ENCODE assay signal across 8 mouse cellular contexts in genomic region chr7:25627431-25628322, GRCm38 (mm10). TPM values are rescaled to one million over a fixed set of nuclear protein-coding genes. Genes with fewer than 3 reads are reported as not detected.
DNase-seq lines count a peak whose midpoint lies in the region; ATAC-seq and TF ChIP-seq lines count a peak whose summit lies in the region.

No protein-coding gene starts in this region.

- DNase-seq in cerebellum, adult 8-10 months, result peak; percentile 27
- DNase-seq in cerebellum, postnatal 4 days (ENCODE audit: low spot score in 2 of 2), result no peak
- peak; percentile 72 for DNase-seq in embryonic facial prominence, embryonic 14.5 days (ENCODE audit: low spot score)
- DNase-seq in heart, postnatal 0 days (ENCODE audit: low spot score), result peak; percentile 54
- DNase-seq in kidney, postnatal 36 days, result peak; percentile 83 to 85

- peak; percentile 83 for ATAC-seq in embryonic facial prominence, embryonic 14.5 days (ENCODE audit: low read depth)
- peak; percentile 65 for ATAC-seq in heart, postnatal 0 days (ENCODE audit: insufficient read depth, low read depth)
- ATAC-seq in megakaryocyte progenitor cell, adult 5-6 weeks (replicated peaks; ENCODE audit: poor library complexity), result peak; percentile 51
- ATAC-seq in stomach, embryonic 15.5 days (ENCODE audit: insufficient read depth, low FRiP score, low read depth), result peak; percentile 83
- ATAC-seq in frontal cortex, adult (ENCODE audit: low TSS enrichment), result no peak

- H3K36me3 ChIP-seq in embryonic facial prominence, embryonic 14.5 days (ENCODE audit: control insufficient read depth, insufficient read depth, low read length), result peaks cover 52% of the 10 kb centered on the region
- H3K36me3 ChIP-seq in heart, postnatal 0 days (replicated peaks; ENCODE audit: control insufficient read depth, insufficient read depth, low read length), result peaks cover 58% of the 10 kb centered on the region
- H3K36me3 ChIP-seq in stomach, embryonic 15.5 days, result peaks cover 6% of the 10 kb centered on the region; the same call in 1 of the 2 replicates

- peak overlapping the region; percentile 52 for H3K27ac ChIP-seq in embryonic facial prominence, embryonic 14.5 days (replicated peaks; ENCODE audit: low read depth, low read length)
- H3K27ac ChIP-seq in heart, postnatal 0 days (ENCODE audit: low read depth), result peak overlapping the region; percentile 79
- peak overlapping the region; percentile 83 for H3K27ac ChIP-seq in stomach, embryonic 15.5 days

- peak overlapping the region; percentile 41 for H3K4me3 ChIP-seq in embryonic facial prominence, embryonic 14.5 days (ENCODE audit: low read depth, low read length)
- H3K4me3 ChIP-seq in heart, postnatal 0 days (ENCODE audit: low read depth, low read length), result peak overlapping the region; percentile 45
- peak overlapping the region; percentile 48 for H3K4me3 ChIP-seq in stomach, embryonic 15.5 days (replicated peaks)

- TF ChIP-seq EP300 in heart, postnatal 0 days (IDR thresholded peaks at IDR 0.05; ENCODE audit: low read depth), result no peak

- H3K4me1 ChIP-seq in embryonic facial prominence, embryonic 14.5 days (ENCODE audit: control insufficient read depth, insufficient read depth, low read length), result peaks cover 3% of the 10 kb centered on the region; the same call in 1 of the 2 replicates
- peaks cover 13% of the 10 kb centered on the region for H3K4me1 ChIP-seq in heart, postnatal 0 days (ENCODE audit: control insufficient read depth, insufficient read depth)
- H3K4me1 ChIP-seq in stomach, embryonic 15.5 days, result peaks cover 22% of the 10 kb centered on the region

- no peak for TF ChIP-seq CTCF in heart, postnatal 0 days (IDR thresholded peaks at IDR 0.05; ENCODE audit: low read depth)

- H3K9ac ChIP-seq in embryonic facial prominence, embryonic 14.5 days (ENCODE audit: low read depth, low read length), result peak overlapping the region; percentile 59
- peak overlapping the region; percentile 53 for H3K9ac ChIP-seq in heart, postnatal 0 days (replicated peaks; ENCODE audit: low read depth, low read length)
- H3K9ac ChIP-seq in stomach, embryonic 15.5 days, result peak overlapping the region; percentile 63

- H3K27me3 ChIP-seq in embryonic facial prominence, embryonic 14.5 days (replicated peaks; ENCODE audit: control insufficient read depth, insufficient read depth, low read length), result no peaks in the 10 kb centered on the region
- H3K27me3 ChIP-seq in heart, postnatal 0 days (ENCODE audit: control insufficient read depth, insufficient read depth, low read length), result no peaks in the 10 kb centered on the region
- no peaks in the 10 kb centered on the region for H3K27me3 ChIP-seq in stomach, embryonic 15.5 days (replicated peaks)

- 14% methylated on average over 31 of the region's 38 CpGs for WGBS in embryonic facial prominence, embryonic 14.5 days
- 15% methylated on average over 38 of the region's 38 CpGs for WGBS in heart, postnatal 0 days
- 13% methylated on average over 38 of the region's 38 CpGs for WGBS in stomach, embryonic 15.5 days

- H3K9me3 ChIP-seq in embryonic facial prominence, embryonic 14.5 days (ENCODE audit: control insufficient read depth, low read length), result no peaks in the 10 kb centered on the region
- no peaks in the 10 kb centered on the region for H3K9me3 ChIP-seq in heart, postnatal 0 days (replicated peaks; ENCODE audit: control insufficient read depth, low read length)
- H3K9me3 ChIP-seq in stomach, embryonic 15.5 days, result no peaks in the 10 kb centered on the region

- H3K4me2 ChIP-seq in embryonic facial prominence, embryonic 14.5 days (ENCODE audit: low read depth, low read length), result peak overlapping the region; percentile 70
- H3K4me2 ChIP-seq in heart, postnatal 0 days (ENCODE audit: low read depth, low read length), result peak overlapping the region; percentile 69
- H3K4me2 ChIP-seq in stomach, embryonic 15.5 days, result peak overlapping the region; percentile 81

RNA-seq across cellular contexts. Expression of gene B3gnt8, which starts 1.2 kb away (rescaled TPM):
- 5.6 and 5.8 TPM in 2 replicates for polyA plus RNA-seq in embryonic facial prominence, embryonic 14.5 days (2014; fragmentation: Nextera tagmentation; extraction: Ambion mirVana)
- 9.9 and 11.3 TPM in 2 replicates for total RNA-seq in heart, postnatal 0 days (2014; rRNA removed; ENCODE audit: low replicate concordance)
- polyA plus RNA-seq in heart, postnatal 0 days (2015; fragmentation: Nextera tagmentation; extraction: Ambion mirVana), result 4.1 and 4.6 TPM in 2 replicates
- 5.1 and 7.4 TPM in 2 replicates for total RNA-seq in megakaryocyte progenitor cell, adult 5-6 weeks (2015)
- 13.2 and 22.2 TPM in 2 replicates for total RNA-seq in megakaryocyte progenitor cell, adult 5-6 weeks (2017)
- 11.3 and 12.3 TPM in 2 replicates for polyA plus RNA-seq in stomach, embryonic 15.5 days (2015; fragmentation: Nextera tagmentation; extraction: Ambion mirVana)

RNA-seq across cellular contexts. Expression of gene Dmac2, which starts 8.5 kb away (rescaled TPM):
- polyA plus RNA-seq in embryonic facial prominence, embryonic 14.5 days (2014; fragmentation: Nextera tagmentation; extraction: Ambion mirVana), result 27.9 and 30.3 TPM in 2 replicates
- total RNA-seq in heart, postnatal 0 days (2014; rRNA removed; ENCODE audit: low replicate concordance), result 73.5 and 80.4 TPM in 2 replicates
- polyA plus RNA-seq in heart, postnatal 0 days (2015; fragmentation: Nextera tagmentation; extraction: Ambion mirVana), result 71.3 and 72.2 TPM in 2 replicates
- total RNA-seq in megakaryocyte progenitor cell, adult 5-6 weeks (2015), result 24.5 and 30.0 TPM in 2 replicates
- total RNA-seq in megakaryocyte progenitor cell, adult 5-6 weeks (2017), result 34.0 and 34.9 TPM in 2 replicates
- polyA plus RNA-seq in stomach, embryonic 15.5 days (2015; fragmentation: Nextera tagmentation; extraction: Ambion mirVana), result 33.0 and 38.0 TPM in 2 replicates

RNA-seq across cellular contexts. Expression of gene Erich4, which starts 12.0 kb away (rescaled TPM):
- polyA plus RNA-seq in embryonic facial prominence, embryonic 14.5 days (2014; fragmentation: Nextera tagmentation; extraction: Ambion mirVana), result not detected in 2 replicates
- not detected in 2 replicates for total RNA-seq in heart, postnatal 0 days (2014; rRNA removed; ENCODE audit: low replicate concordance)
- 0.12 TPM in 1 of 2 replicates, not detected in the other for polyA plus RNA-seq in heart, postnatal 0 days (2015; fragmentation: Nextera tagmentation; extraction: Ambion mirVana)
- total RNA-seq in megakaryocyte progenitor cell, adult 5-6 weeks (2015), result not detected in 2 replicates
- not detected in 2 replicates for total RNA-seq in megakaryocyte progenitor cell, adult 5-6 weeks (2017)
- polyA plus RNA-seq in stomach, embryonic 15.5 days (2015; fragmentation: Nextera tagmentation; extraction: Ambion mirVana), result 3.2 and 3.9 TPM in 2 replicates

RNA-seq across cellular contexts. Expression of gene Bckdha, which starts 31.1 kb away (rescaled TPM):
- 47.0 and 54.4 TPM in 2 replicates for polyA plus RNA-seq in embryonic facial prominence, embryonic 14.5 days (2014; fragmentation: Nextera tagmentation; extraction: Ambion mirVana)
- 146 and 154 TPM in 2 replicates for total RNA-seq in heart, postnatal 0 days (2014; rRNA removed; ENCODE audit: low replicate concordance)
- 89.5 and 100 TPM in 2 replicates for polyA plus RNA-seq in heart, postnatal 0 days (2015; fragmentation: Nextera tagmentation; extraction: Ambion mirVana)
- total RNA-seq in megakaryocyte progenitor cell, adult 5-6 weeks (2015), result 37.6 and 46.7 TPM in 2 replicates
- total RNA-seq in megakaryocyte progenitor cell, adult 5-6 weeks (2017), result 48.6 and 52.0 TPM in 2 replicates
- 54.5 and 56.8 TPM in 2 replicates for polyA plus RNA-seq in stomach, embryonic 15.5 days (2015; fragmentation: Nextera tagmentation; extraction: Ambion mirVana)

RNA-seq across cellular contexts. Expression of gene Exosc5, which starts 31.3 kb away (rescaled TPM):
- 62.3 and 65.1 TPM in 2 replicates for polyA plus RNA-seq in embryonic facial prominence, embryonic 14.5 days (2014; fragmentation: Nextera tagmentation; extraction: Ambion mirVana)
- 20.1 and 20.3 TPM in 2 replicates for total RNA-seq in heart, postnatal 0 days (2014; rRNA removed; ENCODE audit: low replicate concordance)
- 27.7 and 28.2 TPM in 2 replicates for polyA plus RNA-seq in heart, postnatal 0 days (2015; fragmentation: Nextera tagmentation; extraction: Ambion mirVana)
- 80.7 and 84.9 TPM in 2 replicates for total RNA-seq in megakaryocyte progenitor cell, adult 5-6 weeks (2015)
- total RNA-seq in megakaryocyte progenitor cell, adult 5-6 weeks (2017), result 55.6 and 71.8 TPM in 2 replicates
- polyA plus RNA-seq in stomach, embryonic 15.5 days (2015; fragmentation: Nextera tagmentation; extraction: Ambion mirVana), result 71.8 and 79.8 TPM in 2 replicates

Comparison
In these comparisons a context has a peak if more than half of its experiments do, and no peak if none do; other contexts are left out.
1. DNase-seq: peak in cerebellum, adult 8-10 months (single experiment), embryonic facial prominence, embryonic 14.5 days (single experiment), heart, postnatal 0 days (single experiment) and kidney, postnatal 36 days (2 of 2); none in cerebellum, postnatal 4 days (0 of 2).
2. Peak in every context shown above with its lines, with median percentiles within 50 percentile points of each other: H3K27ac ChIP-seq, H3K4me2 ChIP-seq, H3K4me3 ChIP-seq and H3K9ac ChIP-seq.